Mouse (Mus musculus): ENCODE measurements at regions not wholly inside any gene's neighbourhood (a gene's known extent, or its start where the extent isn't known, plus 50 kb on each side); places are given as distances from the start of the nearest gene placed in this dataset.

- TF ChIP-seq EP300 (IDR thresholded peaks at IDR 0.05; ENCODE audit: low read depth), result no peak
- no peak for TF ChIP-seq CTCF (IDR thresholded peaks at IDR 0.05; ENCODE audit: low read depth)
Measured at GRCm38 (mm10) chr7:114992440-114992839, 248.9 kb downstream of the Insc start.
